Mouse (Mus musculus): Measurements from ENCODE around the gene Ephb1.

The Ephb1 gene

DNA sequence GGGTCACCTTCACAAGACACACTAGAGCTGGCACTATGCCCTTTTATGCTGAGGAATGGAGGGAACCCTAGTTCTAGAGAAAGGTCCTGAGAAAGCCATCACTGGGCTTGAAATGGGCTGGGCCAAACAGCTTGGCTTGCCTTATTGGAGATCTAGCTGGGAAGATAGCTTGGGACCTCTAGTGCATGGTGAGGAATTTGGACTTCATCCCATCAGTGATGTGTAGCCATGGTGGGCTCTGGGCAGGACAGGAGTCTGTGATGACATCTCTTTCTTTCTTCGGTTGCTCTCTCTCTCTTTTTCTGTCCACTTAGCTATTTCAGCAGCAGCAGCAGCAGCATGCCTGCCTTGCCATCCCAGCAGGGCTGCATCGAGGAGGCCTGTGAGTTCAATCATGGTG is 439.4 kb downstream of the Ephb1 start:
- no peak for DNase-seq (ENCODE audit: low spot score)

DNA sequence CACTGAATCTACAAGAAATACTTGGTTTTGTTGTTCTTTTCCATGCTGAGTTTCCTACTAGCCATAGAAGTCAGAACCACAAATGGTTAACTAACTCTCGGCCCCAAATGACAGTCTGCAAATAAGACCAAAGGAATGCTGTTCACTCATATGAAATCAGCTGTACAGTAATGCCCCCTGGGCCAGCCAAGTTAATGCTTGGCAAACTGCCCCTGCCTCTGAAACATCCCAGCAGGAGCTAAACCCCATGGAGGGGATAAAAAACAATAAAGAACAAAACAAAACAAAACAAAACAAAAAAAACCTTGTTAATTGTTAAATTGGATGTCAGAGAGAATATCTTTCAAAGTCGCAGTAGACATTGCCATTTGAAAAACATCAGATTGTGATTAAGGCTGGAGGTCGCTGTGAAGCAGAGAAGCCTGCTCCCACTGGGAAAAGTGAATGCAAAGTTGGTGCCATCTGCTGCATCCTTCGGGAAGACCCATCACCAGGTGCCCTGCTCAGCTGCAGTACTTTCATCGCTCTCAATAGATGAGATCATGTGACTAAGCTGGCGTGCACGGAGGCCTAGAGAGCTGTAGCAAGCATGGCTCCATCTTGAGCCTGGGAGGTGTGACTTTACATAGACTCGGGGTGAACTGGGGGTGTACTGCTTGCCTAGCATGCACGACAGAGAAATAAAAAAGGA is 443.2 kb downstream of the Ephb1 start:
- DNase-seq (ENCODE audit: low spot score), result no peak

DNA sequence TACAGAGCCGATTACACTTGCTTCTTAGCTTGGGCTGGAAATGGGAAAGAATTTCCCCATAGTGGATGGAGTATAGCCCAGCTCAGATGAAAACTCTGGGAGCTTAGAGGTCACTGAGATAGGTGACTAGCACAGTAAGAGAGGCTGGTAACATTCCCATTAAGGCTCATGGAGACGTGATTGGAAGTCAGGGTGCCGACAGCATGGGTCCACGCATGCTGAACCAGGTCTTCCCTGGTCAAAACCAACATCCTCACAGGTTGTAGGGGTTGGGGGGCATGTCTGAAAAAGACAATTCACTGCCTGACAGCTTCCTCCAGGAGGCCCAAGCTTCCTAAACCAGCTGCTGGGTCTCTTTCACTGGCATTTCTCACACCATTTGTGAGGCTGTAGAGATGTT is 445.0 kb downstream of the Ephb1 start:
- no peak for DNase-seq (ENCODE audit: low spot score)

DNA sequence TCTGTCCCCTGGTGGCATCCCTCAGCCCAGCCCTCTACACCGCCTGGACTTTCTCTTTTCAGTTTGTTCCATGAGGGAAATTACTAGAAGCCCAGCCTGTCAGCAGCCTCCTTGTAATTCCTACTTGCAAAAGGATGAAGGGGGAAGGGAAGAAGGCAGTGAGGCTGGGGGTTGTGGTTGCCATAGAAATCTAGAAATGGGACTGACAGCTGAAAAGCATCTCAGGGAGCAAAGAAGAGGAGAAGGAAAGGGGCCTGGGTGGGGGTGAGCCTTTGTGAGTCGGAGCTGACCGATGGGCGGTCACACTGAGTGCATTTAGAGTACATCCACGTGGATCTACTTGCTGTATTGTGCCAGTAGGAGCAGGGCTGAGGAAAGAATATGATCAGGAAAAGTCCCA is 445.6 kb downstream of the Ephb1 start:
- no peak for DNase-seq (ENCODE audit: low spot score)

GRCm38 (mm10) chr9:101907747-101908255 is 446.7 kb downstream of the Ephb1 start:
- DNase-seq (ENCODE audit: low spot score), result no peak

DNA sequence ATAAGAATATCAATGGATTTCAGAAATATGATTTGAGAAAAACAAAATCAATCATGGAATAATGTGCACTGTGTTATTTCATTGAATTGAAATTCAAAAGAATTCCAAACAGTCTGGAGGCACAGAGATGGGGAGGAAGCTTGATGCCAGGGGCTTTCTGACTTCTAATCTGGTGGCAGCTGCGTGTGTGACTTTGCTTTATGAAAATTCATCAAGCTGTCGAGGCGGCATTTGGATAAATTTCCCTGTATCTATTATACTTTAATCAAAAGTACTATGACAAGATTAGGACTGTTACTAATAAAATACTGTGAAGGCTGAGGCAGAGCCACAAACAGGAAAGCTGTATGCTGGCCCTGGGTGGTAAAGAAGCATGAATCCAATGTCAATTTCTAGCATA is 451.1 kb downstream of the Ephb1 start:
- no peak for DNase-seq (ENCODE audit: low spot score)

DNA sequence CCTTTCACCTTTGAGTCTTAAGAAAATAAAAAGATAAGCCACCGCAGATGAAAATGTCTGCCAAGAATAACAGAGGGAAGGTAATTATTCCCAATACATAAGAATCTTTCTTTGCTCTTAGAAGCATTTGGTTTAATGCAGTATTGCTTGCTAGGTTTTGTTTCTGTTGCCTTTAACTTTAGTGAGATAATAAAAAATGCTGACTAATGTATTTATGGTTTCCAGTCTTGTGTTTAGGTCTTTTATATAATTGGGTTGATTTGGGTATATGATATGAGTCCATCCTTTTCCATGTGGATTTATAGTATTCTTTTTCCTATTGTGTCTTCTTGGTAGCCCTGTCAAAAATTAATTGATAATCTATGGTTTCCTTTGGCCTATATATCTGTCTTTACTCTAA is 456.6 kb downstream of the Ephb1 start:
- no peak for DNase-seq (ENCODE audit: low spot score)

- DNase-seq (ENCODE audit: low spot score), result no peak
These were observed 471.2 kb downstream of the Ephb1 start for GRCm38 (mm10) chr9:101883295-101883694.

DNA sequence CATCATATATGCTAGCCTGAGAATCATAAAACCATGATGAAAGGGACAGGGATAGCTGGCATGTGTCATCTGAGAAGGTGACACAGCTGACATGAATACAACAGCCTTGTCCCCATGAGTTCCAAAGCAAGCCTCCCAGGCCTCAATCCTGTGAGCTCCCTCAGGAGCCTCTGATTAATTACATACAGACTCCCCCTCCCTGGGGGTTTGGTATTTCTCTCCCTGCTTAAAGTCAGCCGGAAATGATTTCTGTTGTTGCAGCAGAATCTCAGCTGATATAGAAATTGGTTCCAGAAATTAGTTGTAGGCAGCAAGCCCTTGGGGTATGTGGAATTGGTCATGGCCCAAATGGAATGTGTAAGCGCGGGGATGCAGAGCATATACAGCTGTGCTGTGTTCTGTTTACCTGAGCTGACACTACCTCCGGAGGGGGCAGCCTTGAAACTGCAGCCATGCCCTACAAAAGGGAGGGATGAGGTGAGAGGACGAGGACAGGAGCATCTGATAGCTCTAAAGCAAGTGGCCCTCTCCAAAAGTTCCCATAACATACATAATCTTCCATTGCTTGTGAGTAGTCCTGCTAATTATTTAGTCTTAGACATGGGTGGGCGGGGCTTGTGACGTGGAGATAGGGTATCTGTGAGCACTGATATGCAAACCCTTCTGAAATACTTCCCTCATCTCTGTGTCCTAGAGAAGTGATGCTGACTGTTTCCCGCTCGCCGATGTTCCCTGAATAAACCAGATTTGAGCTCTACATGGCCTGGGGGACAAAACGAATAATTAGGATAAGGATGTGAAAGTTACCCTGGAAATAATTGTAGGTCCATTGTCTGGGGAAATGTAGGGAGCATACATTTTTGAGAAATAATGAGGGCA is 477.1 kb downstream of the Ephb1 start:
- no peak for DNase-seq (ENCODE audit: low spot score)

GRCm38 (mm10) chr9:101875306-101875705 is 479.2 kb downstream of the Ephb1 start:
- no peak for DNase-seq (ENCODE audit: low spot score)

Data from ovary, postnatal 10 days (tissue).